In genomic region chr14:31045817-31046216, GRCm38 (mm10) we compare ENCODE assay signal across 19 mouse cellular contexts. TPM values are rescaled to one million over a fixed set of nuclear protein-coding genes. Genes with fewer than 3 reads are reported as not detected.
DNase-seq lines count a peak whose midpoint lies in the region; ATAC-seq and TF ChIP-seq lines count a peak whose summit lies in the region.
"Had no signal": no experiment of that assay in that cellular context is flagged by ENCODE, and none has a peak within 500 bp of the region (broad histone marks: within the 10 kb centered on the region; RNA-seq: fewer than 3 reads in every experiment).

No protein-coding gene starts in this region.

- H3K4me2 ChIP-seq in intestine, embryonic 16.5 days (ENCODE audit: low read depth, low read length), result no peak overlapping the region
- no peak overlapping the region for H3K4me2 ChIP-seq in intestine, postnatal 0 days (replicated peaks; ENCODE audit: low read depth)
- H3K4me2 ChIP-seq in liver, embryonic 12.5 days, result peak overlapping the region; percentile 47
- H3K4me2 ChIP-seq: heart, embryonic 15.5 days had no signal

- no peaks in the 10 kb centered on the region for H3K36me3 ChIP-seq in intestine, embryonic 16.5 days (ENCODE audit: control insufficient read depth, insufficient read depth, low read length)
- H3K36me3 ChIP-seq in intestine, postnatal 0 days (ENCODE audit: control insufficient read depth, insufficient read depth), result peaks cover 71% of the 10 kb centered on the region
- H3K36me3 ChIP-seq in liver, embryonic 12.5 days, result peaks cover 77% of the 10 kb centered on the region

- peak; percentile 59; the same call in 1 of the 2 replicates for ATAC-seq in intestine, embryonic 16.5 days
- ATAC-seq in intestine, postnatal 0 days, result no peak
- peak; percentile 100 for ATAC-seq in liver, embryonic 12.5 days
- peak; percentile 98 for ATAC-seq in megakaryocyte-erythroid progenitor cell, adult 5-6 weeks (replicated peaks; ENCODE audit: low FRiP score, low TSS enrichment, poor library complexity, severe bottlenecking)
- ATAC-seq: hindbrain, embryonic 16.5 days had no signal

- no peak overlapping the region for H3K27ac ChIP-seq in intestine, embryonic 16.5 days (ENCODE audit: low read length)
- H3K27ac ChIP-seq in intestine, postnatal 0 days (ENCODE audit: low read depth, low read length), result no peak overlapping the region
- peak overlapping the region; percentile 95 for H3K27ac ChIP-seq in liver, embryonic 12.5 days
- H3K27ac ChIP-seq: gastrocnemius, adult 2 months; heart, embryonic 15.5 days had no signal

- no peak overlapping the region for H3K4me3 ChIP-seq in intestine, embryonic 16.5 days (ENCODE audit: low read length)
- H3K4me3 ChIP-seq in intestine, postnatal 0 days (ENCODE audit: low read depth, low read length), result no peak overlapping the region
- no peak overlapping the region for H3K4me3 ChIP-seq in liver, embryonic 12.5 days
- H3K4me3 ChIP-seq: gastrocnemius, adult 2 months; heart, embryonic 15.5 days; myocyte had no signal

- H3K27me3 ChIP-seq in intestine, embryonic 16.5 days (replicated peaks; ENCODE audit: control insufficient read depth, insufficient read depth, low read length), result no peaks in the 10 kb centered on the region
- no peaks in the 10 kb centered on the region for H3K27me3 ChIP-seq in intestine, postnatal 0 days (replicated peaks; ENCODE audit: control insufficient read depth, insufficient read depth, low read length)
- H3K27me3 ChIP-seq in liver, embryonic 12.5 days (replicated peaks), result no peaks in the 10 kb centered on the region
- H3K27me3 ChIP-seq: CH12.LX; heart, embryonic 15.5 days had no signal

- H3K4me1 ChIP-seq in intestine, embryonic 16.5 days (ENCODE audit: control insufficient read depth, insufficient read depth, low read length), result no peaks in the 10 kb centered on the region
- H3K4me1 ChIP-seq in intestine, postnatal 0 days (replicated peaks; ENCODE audit: control insufficient read depth, insufficient read depth, low read length), result no peaks in the 10 kb centered on the region
- H3K4me1 ChIP-seq in liver, embryonic 12.5 days, result peaks cover 27% of the 10 kb centered on the region
- H3K4me1 ChIP-seq: heart, embryonic 15.5 days had no signal

- H3K9ac ChIP-seq in intestine, embryonic 16.5 days (ENCODE audit: low read depth, low read length), result no peak overlapping the region
- no peak overlapping the region for H3K9ac ChIP-seq in intestine, postnatal 0 days (ENCODE audit: low read depth, low read length)
- H3K9ac ChIP-seq in liver, embryonic 12.5 days, result no peak overlapping the region
- H3K9ac ChIP-seq: heart, embryonic 15.5 days had no signal

- intact Hi-C loops in left cerebral cortex, postnatal 4 days (cut with DNase I), result no loop called here

- DNase-seq in c-Kit-positive CD71-positive TER-119-negative erythroid progenitor cells, embryonic 14.5 days (ENCODE audit: low read depth), result peak; percentile 76
- no peak for DNase-seq in left cerebral cortex, postnatal 4 days
- no peak for DNase-seq in frontal cortex, postnatal 25 days (ENCODE audit: low spot score in 2 of 2)
- DNase-seq: adrenal gland, postnatal 36 days; cerebellum, postnatal 25 days; embryo, embryonic 11 days; gastrocnemius, adult 2 months; kidney, adult 11 months; midbrain, embryonic 14.5 days; right cerebral cortex, postnatal 14 days; thymus, postnatal 14 days had no signal

- no peak for TF ChIP-seq CTCF in intestine, postnatal 0 days (IDR thresholded peaks at IDR 0.05; ENCODE audit: low read depth)

- H3K9me3 ChIP-seq in intestine, embryonic 16.5 days (ENCODE audit: control insufficient read depth, low read length), result no peaks in the 10 kb centered on the region
- no peaks in the 10 kb centered on the region for H3K9me3 ChIP-seq in intestine, postnatal 0 days (ENCODE audit: control insufficient read depth)
- no peaks in the 10 kb centered on the region for H3K9me3 ChIP-seq in liver, embryonic 12.5 days (replicated peaks)
- H3K9me3 ChIP-seq: heart, embryonic 15.5 days had no signal

- WGBS in intestine, embryonic 16.5 days, result 96% methylated on average over 1 of the region's 1 CpGs
- 100% methylated on average over 1 of the region's 1 CpGs for WGBS in intestine, postnatal 0 days
- WGBS in liver, embryonic 12.5 days (ENCODE audit: insufficient replicate concordance), result 39% methylated on average over 1 of the region's 1 CpGs

RNA-seq across cellular contexts. Expression of gene Gnl3, which starts 26.9 kb away (rescaled TPM):
- 96.5 and 107 TPM in 2 replicates for polyA plus RNA-seq in intestine, embryonic 16.5 days (2015; fragmentation: Nextera tagmentation; extraction: Ambion mirVana)
- polyA plus RNA-seq in intestine, postnatal 0 days (2015; fragmentation: Nextera tagmentation; extraction: Ambion mirVana), result 53.5 and 59.6 TPM in 2 replicates
- 156 and 166 TPM in 2 replicates for polyA plus RNA-seq in liver, embryonic 12.5 days (2016; fragmentation: Nextera tagmentation; extraction: Ambion mirVana)
- total RNA-seq in megakaryocyte-erythroid progenitor cell, adult 5-6 weeks (2014; fragmentation: Nextera tagmentation), result 442 and 595 TPM in 2 replicates
- total RNA-seq in megakaryocyte-erythroid progenitor cell, adult 5-6 weeks (2017), result 624 and 645 TPM in 2 replicates
- total RNA-seq in left cerebral cortex, postnatal 4 days (2021), result 10 to 100 TPM; 68.3 to 79.3 TPM

RNA-seq across cellular contexts. Expression of gene Pbrm1, which starts 26.9 kb away (rescaled TPM):
- 74.1 and 79.2 TPM in 2 replicates for polyA plus RNA-seq in intestine, embryonic 16.5 days (2015; fragmentation: Nextera tagmentation; extraction: Ambion mirVana)
- 33.1 and 39.8 TPM in 2 replicates for polyA plus RNA-seq in intestine, postnatal 0 days (2015; fragmentation: Nextera tagmentation; extraction: Ambion mirVana)
- polyA plus RNA-seq in liver, embryonic 12.5 days (2016; fragmentation: Nextera tagmentation; extraction: Ambion mirVana), result 94.9 and 95.8 TPM in 2 replicates
- total RNA-seq in megakaryocyte-erythroid progenitor cell, adult 5-6 weeks (2014; fragmentation: Nextera tagmentation), result 64.6 and 83.6 TPM in 2 replicates
- total RNA-seq in megakaryocyte-erythroid progenitor cell, adult 5-6 weeks (2017), result 75.7 and 82.9 TPM in 2 replicates
- total RNA-seq in left cerebral cortex, postnatal 4 days (2021), result 100 to 1,000 TPM; 107 to 110 TPM

RNA-seq across cellular contexts. Expression of gene Spcs1, which starts 44.3 kb away (rescaled TPM):
- polyA plus RNA-seq in intestine, embryonic 16.5 days (2015; fragmentation: Nextera tagmentation; extraction: Ambion mirVana), result 390 and 392 TPM in 2 replicates
- polyA plus RNA-seq in intestine, postnatal 0 days (2015; fragmentation: Nextera tagmentation; extraction: Ambion mirVana), result 434 and 465 TPM in 2 replicates
- 296 and 308 TPM in 2 replicates for polyA plus RNA-seq in liver, embryonic 12.5 days (2016; fragmentation: Nextera tagmentation; extraction: Ambion mirVana)
- total RNA-seq in megakaryocyte-erythroid progenitor cell, adult 5-6 weeks (2014; fragmentation: Nextera tagmentation), result 188 and 214 TPM in 2 replicates
- 91.6 and 97.9 TPM in 2 replicates for total RNA-seq in megakaryocyte-erythroid progenitor cell, adult 5-6 weeks (2017)
- 100 to 1,000 TPM; 158 to 166 TPM for total RNA-seq in left cerebral cortex, postnatal 4 days (2021)

RNA-seq across cellular contexts. Expression of gene Glt8d1, which starts 44.6 kb away (rescaled TPM):
- polyA plus RNA-seq in intestine, embryonic 16.5 days (2015; fragmentation: Nextera tagmentation; extraction: Ambion mirVana), result 35.5 and 38.7 TPM in 2 replicates
- 18.2 and 21.6 TPM in 2 replicates for polyA plus RNA-seq in intestine, postnatal 0 days (2015; fragmentation: Nextera tagmentation; extraction: Ambion mirVana)
- 23.5 and 23.9 TPM in 2 replicates for polyA plus RNA-seq in liver, embryonic 12.5 days (2016; fragmentation: Nextera tagmentation; extraction: Ambion mirVana)
- 41.3 and 42.4 TPM in 2 replicates for total RNA-seq in megakaryocyte-erythroid progenitor cell, adult 5-6 weeks (2014; fragmentation: Nextera tagmentation)
- 19.3 and 44.1 TPM in 2 replicates for total RNA-seq in megakaryocyte-erythroid progenitor cell, adult 5-6 weeks (2017)
- 10 to 100 TPM; 43.8 to 46.2 TPM for total RNA-seq in left cerebral cortex, postnatal 4 days (2021)
